Mouse (Mus musculus): ENCODE data around the gene Adcy7. TPM values are rescaled to one million over a fixed set of nuclear protein-coding genes. Genes with fewer than 3 reads are reported as not detected.

Adcy7 gene
- polyA plus RNA-seq, 1 experiment, result 2.1 TPM

DNA sequence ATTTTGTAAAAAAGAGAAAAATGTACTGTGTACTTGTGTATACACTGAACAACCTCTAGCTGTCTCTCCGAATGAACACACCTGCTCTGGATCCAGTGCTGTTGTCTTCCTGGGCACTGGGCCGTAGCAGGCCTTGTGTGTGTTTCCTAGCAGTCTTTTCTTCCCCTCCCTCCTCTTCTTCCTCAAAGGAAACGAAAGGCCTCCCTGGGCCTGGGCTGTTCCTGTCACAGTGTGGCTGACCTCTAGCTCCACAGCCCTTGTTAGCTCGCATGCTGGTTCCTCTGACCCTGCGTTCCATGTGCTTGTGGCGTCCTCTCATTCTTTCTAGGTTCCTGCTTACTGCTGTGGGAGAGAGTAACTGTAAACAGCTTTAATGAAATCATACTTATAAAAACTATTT lies 14.2 kb upstream of the Adcy7 start:
- TF ChIP-seq POLR2A (IDR thresholded peaks at IDR 0.05; ENCODE audit: insufficient read depth, low read length), result no peak
- no peak for TF ChIP-seq EP300 (IDR thresholded peaks at IDR 0.05; ENCODE audit: insufficient read depth, low read depth, low read length)
- TF ChIP-seq CTCF (IDR thresholded peaks at IDR 0.05; ENCODE audit: low read depth, low read length), result no peak
- Histone ChIP-seq H3K36me3 (ENCODE audit: control insufficient read depth, insufficient read depth, low read length, poor library complexity, severe bottlenecking) (peaks cover 15% of the 10 kb centered on the region), H3K4me3 (ENCODE audit: low read depth, low read length) (no peak overlapping the region), H3K9me3 (replicated peaks; ENCODE audit: control insufficient read depth, insufficient read depth, low read length, poor library complexity, severe bottlenecking) (no peaks in the 10 kb centered on the region), H3K27ac (ENCODE audit: insufficient read depth, low read length) (no peak overlapping the region), H3K27me3 (ENCODE audit: control insufficient read depth, insufficient read depth, low read length, poor library complexity, severe bottlenecking) (no peaks in the 10 kb centered on the region), H3K9ac (ENCODE audit: low read depth, poor library complexity, severe bottlenecking) (no peak overlapping the region), H3K4me1 (ENCODE audit: control insufficient read depth, insufficient read depth, low read length) (peaks cover 2% of the 10 kb centered on the region)

DNA sequence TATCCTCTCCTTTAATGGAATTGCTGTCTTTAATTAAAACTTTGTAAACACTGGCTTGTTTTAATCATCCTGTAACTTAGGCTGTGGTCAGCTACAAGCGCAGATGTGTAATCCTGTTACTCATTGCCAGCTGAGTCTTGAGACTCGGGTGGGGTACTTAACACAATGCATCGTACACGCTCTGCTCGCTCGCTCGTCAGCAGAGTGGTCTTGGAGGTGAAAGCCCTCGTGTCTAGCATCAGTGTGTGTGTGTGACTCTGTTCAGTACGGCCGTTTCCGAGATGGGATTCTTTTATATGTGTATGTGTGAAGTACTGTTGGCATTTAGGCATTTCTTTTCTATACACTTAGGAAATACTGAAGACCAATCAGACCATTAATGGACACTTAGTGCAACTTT lies 13.7 kb upstream of the Adcy7 start:
- TF ChIP-seq POLR2A (IDR thresholded peaks at IDR 0.05; ENCODE audit: insufficient read depth, low read length), result no peak
- no peak for TF ChIP-seq CTCF (IDR thresholded peaks at IDR 0.05; ENCODE audit: low read depth, low read length)
- no peak for TF ChIP-seq EP300 (IDR thresholded peaks at IDR 0.05; ENCODE audit: insufficient read depth, low read depth, low read length)

DNA sequence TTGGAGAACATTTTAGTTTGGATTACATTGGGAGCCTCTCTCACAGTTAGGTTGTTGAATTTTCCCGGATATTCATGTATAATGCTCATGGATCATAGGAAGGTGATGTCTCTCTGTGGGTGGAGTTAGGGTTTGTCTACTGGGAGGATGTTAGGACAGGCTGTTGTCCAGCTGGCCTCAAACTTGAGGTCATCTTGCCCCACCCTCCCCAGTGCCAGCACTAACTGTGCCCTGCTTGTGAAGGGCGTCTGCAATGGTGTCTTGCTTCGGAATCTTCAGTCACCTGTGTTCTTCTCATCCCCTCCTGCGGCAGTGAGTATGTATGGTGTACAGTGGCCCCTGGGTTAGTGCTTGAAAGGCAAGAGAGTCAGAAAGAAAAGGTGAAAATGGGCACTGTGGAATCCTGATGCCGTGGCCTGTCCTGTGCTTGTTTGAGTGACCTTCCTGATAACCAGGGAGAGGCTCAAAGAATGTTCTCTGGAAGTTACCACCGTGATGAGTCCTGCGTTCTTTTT lies 11.7 kb upstream of the Adcy7 start:
- no peaks in the 10 kb centered on the region for H3K27me3 ChIP-seq (ENCODE audit: control insufficient read depth, insufficient read depth, low read length, poor library complexity, severe bottlenecking)
- H3K4me3 ChIP-seq (ENCODE audit: low read depth, low read length), result no peak overlapping the region
- peaks cover 5% of the 10 kb centered on the region for H3K4me1 ChIP-seq (ENCODE audit: control insufficient read depth, insufficient read depth, low read length)
- H3K27ac ChIP-seq (ENCODE audit: insufficient read depth, low read length), result no peak overlapping the region
- TF ChIP-seq CTCF (IDR thresholded peaks at IDR 0.05; ENCODE audit: low read depth, low read length), result no peak
- no peak overlapping the region for H3K9ac ChIP-seq (ENCODE audit: low read depth, poor library complexity, severe bottlenecking)
- H3K9me3 ChIP-seq (replicated peaks; ENCODE audit: control insufficient read depth, insufficient read depth, low read length, poor library complexity, severe bottlenecking), result no peaks in the 10 kb centered on the region
- H3K36me3 ChIP-seq (ENCODE audit: control insufficient read depth, insufficient read depth, low read length, poor library complexity, severe bottlenecking), result 0 out of 2 replicates have a peak, but pooled peaks cover 2% of the 10 kb centered on the region

More for the DNA sequence above, 13.7 kb upstream of the Adcy7 start:
- Histone ChIP-seq H3K9ac (ENCODE audit: low read depth, poor library complexity, severe bottlenecking) (no peak overlapping the region), H3K4me3 (ENCODE audit: low read depth, low read length) (no peak overlapping the region), H3K36me3 (ENCODE audit: control insufficient read depth, insufficient read depth, low read length, poor library complexity, severe bottlenecking) (peaks cover 15% of the 10 kb centered on the region), H3K4me1 (ENCODE audit: control insufficient read depth, insufficient read depth, low read length) (peaks cover 2% of the 10 kb centered on the region), H3K9me3 (replicated peaks; ENCODE audit: control insufficient read depth, insufficient read depth, low read length, poor library complexity, severe bottlenecking) (no peaks in the 10 kb centered on the region), H3K27me3 (ENCODE audit: control insufficient read depth, insufficient read depth, low read length, poor library complexity, severe bottlenecking) (no peaks in the 10 kb centered on the region), H3K27ac (ENCODE audit: insufficient read depth, low read length) (no peak overlapping the region)

DNA sequence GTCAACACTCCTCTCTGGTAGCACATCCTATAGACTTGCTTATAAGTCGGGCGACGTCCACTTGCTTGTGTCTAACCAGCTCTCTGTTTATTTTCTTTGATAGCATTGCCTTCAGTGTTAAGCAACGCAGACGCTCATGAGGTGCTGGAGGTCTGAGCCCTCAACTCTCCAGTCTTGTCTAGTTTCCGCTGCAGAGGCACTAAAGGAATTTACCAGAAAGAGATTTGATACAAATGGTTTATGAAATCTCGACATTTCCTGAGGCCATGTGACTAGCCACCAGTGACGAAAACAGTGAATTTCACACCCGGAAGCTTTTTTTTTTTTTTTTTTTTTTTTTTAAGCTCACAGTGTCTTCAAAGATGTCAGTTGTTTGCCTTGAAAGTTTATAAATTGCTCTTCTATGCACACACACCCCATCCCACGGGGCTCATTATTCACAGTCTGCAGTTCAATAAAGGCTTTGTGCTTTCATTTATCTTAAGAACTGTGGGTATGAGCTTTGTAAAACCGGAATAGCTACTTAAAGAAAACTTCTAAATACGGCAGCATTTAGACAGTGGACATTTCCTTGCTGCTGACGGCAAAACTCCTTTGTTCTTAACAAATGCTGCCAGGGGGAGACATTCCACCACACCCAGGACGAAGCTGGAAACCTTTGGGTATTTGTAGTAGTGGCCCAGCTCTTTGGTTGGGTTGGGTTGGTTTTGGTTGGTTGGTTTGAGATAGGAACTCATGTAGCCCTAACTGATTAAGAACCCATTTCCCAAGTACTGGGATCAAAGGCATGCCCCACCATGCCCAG lies 9.2 kb upstream of the Adcy7 start:
- Histone ChIP-seq H3K27me3 (ENCODE audit: control insufficient read depth, insufficient read depth, low read length, poor library complexity, severe bottlenecking) (no peaks in the 10 kb centered on the region), H3K9ac (ENCODE audit: low read depth, poor library complexity, severe bottlenecking) (no peak overlapping the region), H3K9me3 (replicated peaks; ENCODE audit: control insufficient read depth, insufficient read depth, low read length, poor library complexity, severe bottlenecking) (no peaks in the 10 kb centered on the region), H3K27ac (ENCODE audit: insufficient read depth, low read length) (0 out of 2 replicates have a peak overlapping the region, but pooled peaks have one; percentile 20), H3K36me3 (ENCODE audit: control insufficient read depth, insufficient read depth, low read length, poor library complexity, severe bottlenecking) (no peaks in the 10 kb centered on the region), H3K4me3 (ENCODE audit: low read depth, low read length) (no peak overlapping the region), H3K4me1 (ENCODE audit: control insufficient read depth, insufficient read depth, low read length) (peaks cover 6% of the 10 kb centered on the region)
- TF ChIP-seq EP300 (IDR thresholded peaks at IDR 0.05; ENCODE audit: insufficient read depth, low read depth, low read length), result no peak
- no peak for TF ChIP-seq POLR2A (IDR thresholded peaks at IDR 0.05; ENCODE audit: insufficient read depth, low read length)
- no peak for TF ChIP-seq CTCF (IDR thresholded peaks at IDR 0.05; ENCODE audit: low read depth, low read length)

DNA sequence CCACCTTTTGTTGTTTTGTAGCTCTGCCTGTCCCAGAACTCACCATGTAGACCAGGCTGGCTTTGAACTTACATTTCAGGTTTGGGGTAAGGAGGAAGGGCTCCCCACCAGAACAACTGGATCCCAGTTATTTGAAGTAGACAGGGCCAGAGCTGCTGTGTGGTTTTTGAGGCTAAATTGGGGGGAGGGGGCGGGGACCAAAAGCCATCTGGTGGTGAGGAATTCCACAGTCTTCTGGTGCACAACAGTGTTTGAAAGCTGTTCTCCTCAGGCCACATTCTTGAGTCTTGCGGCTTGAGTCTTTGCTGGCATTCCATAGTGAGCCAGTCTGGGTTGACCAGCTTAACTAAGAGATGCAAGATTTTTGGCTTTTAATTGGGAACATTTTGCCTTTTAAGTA lies 6.7 kb upstream of the Adcy7 start:
- no peak overlapping the region for H3K4me3 ChIP-seq (ENCODE audit: low read depth, low read length)
- TF ChIP-seq POLR2A (IDR thresholded peaks at IDR 0.05; ENCODE audit: insufficient read depth, low read length) (no peak), EP300 (IDR thresholded peaks at IDR 0.05; ENCODE audit: insufficient read depth, low read depth, low read length) (0 out of 2 replicates have a peak, but pooled peaks have one; percentile 10)
- H3K9ac ChIP-seq (ENCODE audit: low read depth, poor library complexity, severe bottlenecking), result no peak overlapping the region
- peaks cover 6% of the 10 kb centered on the region for H3K4me1 ChIP-seq (ENCODE audit: control insufficient read depth, insufficient read depth, low read length)
- no peaks in the 10 kb centered on the region for H3K27me3 ChIP-seq (ENCODE audit: control insufficient read depth, insufficient read depth, low read length, poor library complexity, severe bottlenecking)
- 0 out of 2 replicates have a peak overlapping the region, but pooled peaks have one; percentile 29 for H3K27ac ChIP-seq (ENCODE audit: insufficient read depth, low read length)
- H3K9me3 ChIP-seq (replicated peaks; ENCODE audit: control insufficient read depth, insufficient read depth, low read length, poor library complexity, severe bottlenecking), result no peaks in the 10 kb centered on the region
- H3K36me3 ChIP-seq (ENCODE audit: control insufficient read depth, insufficient read depth, low read length, poor library complexity, severe bottlenecking), result no peaks in the 10 kb centered on the region

GRCm38 (mm10) chr8:88266170-88266800 lies 5.9 kb upstream of the Adcy7 start:
- no peaks in the 10 kb centered on the region for H3K27me3 ChIP-seq (ENCODE audit: control insufficient read depth, insufficient read depth, low read length, poor library complexity, severe bottlenecking)
- peaks cover 6% of the 10 kb centered on the region for H3K4me1 ChIP-seq (ENCODE audit: control insufficient read depth, insufficient read depth, low read length)
- H3K9ac ChIP-seq (ENCODE audit: low read depth, poor library complexity, severe bottlenecking), result no peak overlapping the region
- no peak overlapping the region for H3K27ac ChIP-seq (ENCODE audit: insufficient read depth, low read length)
- no peaks in the 10 kb centered on the region for H3K9me3 ChIP-seq (replicated peaks; ENCODE audit: control insufficient read depth, insufficient read depth, low read length, poor library complexity, severe bottlenecking)
- TF ChIP-seq EP300 (IDR thresholded peaks at IDR 0.05; ENCODE audit: insufficient read depth, low read depth, low read length) (no peak), CTCF (IDR thresholded peaks at IDR 0.05; ENCODE audit: low read depth, low read length) (peak; percentile 88)
- no peak overlapping the region for H3K4me3 ChIP-seq (ENCODE audit: low read depth, low read length)
- no peaks in the 10 kb centered on the region for H3K36me3 ChIP-seq (ENCODE audit: control insufficient read depth, insufficient read depth, low read length, poor library complexity, severe bottlenecking)
